Mouse (Mus musculus): Measurements from ENCODE around the gene Trim69. TPM values are rescaled to one million over a fixed set of nuclear protein-coding genes. Genes with fewer than 3 reads are reported as not detected.

Gene Trim69
- 0.12 TPM in 2 replicates for polyA plus RNA-seq (2015; fragmentation: Nextera tagmentation; extraction: Ambion mirVana)

GRCm38 (mm10) chr2:122160680-122161079 lies at the start of gene Trim69:
TSS of gene Trim69 (plus strand) at chr2:122160700.
- Histone ChIP-seq H3K36me3 (ENCODE audit: control insufficient read depth, insufficient read depth, low read length) (no peaks in the 10 kb centered on the region), H3K4me3 (replicated peaks; ENCODE audit: low read length) (no peak within 1 kb of the TSS), H3K9ac (ENCODE audit: low read length) (no peak within 1 kb of the TSS), H3K9me3 (replicated peaks; ENCODE audit: control insufficient read depth, low read length) (no peaks in the 10 kb centered on the region), H3K4me1 (ENCODE audit: control insufficient read depth, insufficient read depth, low read length) (no peaks in the 10 kb centered on the region; the same call in 1 of the 2 replicates), H3K27ac (ENCODE audit: low read length) (no peak within 1 kb of the TSS), H3K27me3 (ENCODE audit: control insufficient read depth, insufficient read depth, low read length) (no peaks in the 10 kb centered on the region), H3K4me2 (ENCODE audit: low read depth, low read length) (no peak within 1 kb of the TSS)
- 41% methylated on average over 2 of the region's 2 CpGs for WGBS
- ATAC-seq (ENCODE audit: insufficient read depth, low FRiP score), result no peak

- no peaks in the 10 kb centered on the region for H3K27me3 ChIP-seq (ENCODE audit: control insufficient read depth, insufficient read depth, low read length)
- H3K9me3 ChIP-seq (replicated peaks; ENCODE audit: control insufficient read depth, low read length), result no peaks in the 10 kb centered on the region
- ATAC-seq (ENCODE audit: insufficient read depth, low FRiP score), result no peak
- H3K4me1 ChIP-seq (ENCODE audit: control insufficient read depth, insufficient read depth, low read length), result peaks cover 4% of the 10 kb centered on the region; the same call in 1 of the 2 replicates
- 82% methylated on average over 2 of the region's 2 CpGs for WGBS
- peaks cover 1% of the 10 kb centered on the region; the same call in 1 of the 2 replicates for H3K36me3 ChIP-seq (ENCODE audit: control insufficient read depth, insufficient read depth, low read length)
- no peak overlapping the region for H3K27ac ChIP-seq (ENCODE audit: low read length)
- H3K4me2 ChIP-seq (ENCODE audit: low read depth, low read length), result peak overlapping the region; percentile 70
- no peak overlapping the region for H3K4me3 ChIP-seq (replicated peaks; ENCODE audit: low read length)
- H3K9ac ChIP-seq (ENCODE audit: low read length), result no peak overlapping the region
These were observed 43.6 kb upstream of the Trim69 start for GRCm38 (mm10) chr2:122116888-122117287.

GRCm38 (mm10) chr2:122117961-122118958 lies 42.2 kb upstream of the Trim69 start, which contains the start of gene Spg11:
TSS of gene Spg11 (minus strand) at chr2:122118386.
- WGBS, result under 1% methylated on average over 47 of the region's 47 CpGs
- H3K4me2 ChIP-seq (ENCODE audit: low read depth, low read length), result peak within 1 kb of the TSS; percentile 70
- H3K27me3 ChIP-seq (ENCODE audit: control insufficient read depth, insufficient read depth, low read length), result no peaks in the 10 kb centered on the region
- no peaks in the 10 kb centered on the region for H3K9me3 ChIP-seq (replicated peaks; ENCODE audit: control insufficient read depth, low read length)
- H3K9ac ChIP-seq (ENCODE audit: low read length), result peak within 1 kb of the TSS; percentile 94
- peaks cover 4% of the 10 kb centered on the region; the same call in 1 of the 2 replicates for H3K4me1 ChIP-seq (ENCODE audit: control insufficient read depth, insufficient read depth, low read length)
- peak; percentile 99 for ATAC-seq (ENCODE audit: insufficient read depth, low FRiP score)
- H3K27ac ChIP-seq (ENCODE audit: low read length), result peak within 1 kb of the TSS; percentile 98
- H3K4me3 ChIP-seq (replicated peaks; ENCODE audit: low read length), result peak within 1 kb of the TSS; percentile 80
- no peaks in the 10 kb centered on the region for H3K36me3 ChIP-seq (ENCODE audit: control insufficient read depth, insufficient read depth, low read length)

- WGBS, result 43% methylated on average over 12 of the region's 12 CpGs
- H3K9me3 ChIP-seq (replicated peaks; ENCODE audit: control insufficient read depth, low read length), result no peaks in the 10 kb centered on the region
- H3K4me2 ChIP-seq (ENCODE audit: low read depth, low read length), result no peak overlapping the region
- H3K4me1 ChIP-seq (ENCODE audit: control insufficient read depth, insufficient read depth, low read length), result no peaks in the 10 kb centered on the region
- no peaks in the 10 kb centered on the region for H3K27me3 ChIP-seq (ENCODE audit: control insufficient read depth, insufficient read depth, low read length)
- H3K4me3 ChIP-seq (replicated peaks; ENCODE audit: low read length), result no peak overlapping the region
- H3K9ac ChIP-seq (ENCODE audit: low read length), result no peak overlapping the region
- no peak for ATAC-seq (ENCODE audit: insufficient read depth, low FRiP score)
- no peak overlapping the region for H3K27ac ChIP-seq (ENCODE audit: low read length)
- H3K36me3 ChIP-seq (ENCODE audit: control insufficient read depth, insufficient read depth, low read length), result no peaks in the 10 kb centered on the region
These were observed 34.6 kb upstream of the Trim69 start for GRCm38 (mm10) chr2:122125680-122126572.

- Histone ChIP-seq H3K4me2 (ENCODE audit: low read depth, low read length) (no peak overlapping the region), H3K27me3 (ENCODE audit: control insufficient read depth, insufficient read depth, low read length) (no peaks in the 10 kb centered on the region), H3K9me3 (replicated peaks; ENCODE audit: control insufficient read depth, low read length) (no peaks in the 10 kb centered on the region), H3K36me3 (ENCODE audit: control insufficient read depth, insufficient read depth, low read length) (no peaks in the 10 kb centered on the region), H3K4me3 (replicated peaks; ENCODE audit: low read length) (no peak overlapping the region), H3K27ac (ENCODE audit: low read length) (no peak overlapping the region), H3K9ac (ENCODE audit: low read length) (no peak overlapping the region), H3K4me1 (ENCODE audit: control insufficient read depth, insufficient read depth, low read length) (no peaks in the 10 kb centered on the region)
- no peak for ATAC-seq (ENCODE audit: insufficient read depth, low FRiP score)
- 36% methylated on average over 5 of the region's 5 CpGs for WGBS
These were observed 33.6 kb upstream of the Trim69 start for GRCm38 (mm10) chr2:122126765-122127347.

- H3K9ac ChIP-seq (ENCODE audit: low read length), result no peak overlapping the region
- ATAC-seq (ENCODE audit: insufficient read depth, low FRiP score), result no peak
- 93% methylated on average over 4 of the region's 4 CpGs for WGBS
- no peaks in the 10 kb centered on the region for H3K36me3 ChIP-seq (ENCODE audit: control insufficient read depth, insufficient read depth, low read length)
- H3K27me3 ChIP-seq (ENCODE audit: control insufficient read depth, insufficient read depth, low read length), result no peaks in the 10 kb centered on the region
- H3K4me1 ChIP-seq (ENCODE audit: control insufficient read depth, insufficient read depth, low read length), result no peaks in the 10 kb centered on the region
- no peak overlapping the region for H3K4me3 ChIP-seq (replicated peaks; ENCODE audit: low read length)
- H3K27ac ChIP-seq (ENCODE audit: low read length), result no peak overlapping the region
- H3K4me2 ChIP-seq (ENCODE audit: low read depth, low read length), result no peak overlapping the region
- H3K9me3 ChIP-seq (replicated peaks; ENCODE audit: control insufficient read depth, low read length), result no peaks in the 10 kb centered on the region
These were observed 32.9 kb upstream of the Trim69 start for GRCm38 (mm10) chr2:122127635-122128034.

GRCm38 (mm10) chr2:122132078-122132477 lies 28.4 kb upstream of the Trim69 start:
- no peak overlapping the region for H3K27ac ChIP-seq (ENCODE audit: low read length)
- ATAC-seq (ENCODE audit: insufficient read depth, low FRiP score), result no peak
- H3K27me3 ChIP-seq (ENCODE audit: control insufficient read depth, insufficient read depth, low read length), result no peaks in the 10 kb centered on the region
- no peaks in the 10 kb centered on the region for H3K36me3 ChIP-seq (ENCODE audit: control insufficient read depth, insufficient read depth, low read length)
- no peak overlapping the region for H3K4me2 ChIP-seq (ENCODE audit: low read depth, low read length)
- H3K4me1 ChIP-seq (ENCODE audit: control insufficient read depth, insufficient read depth, low read length), result no peaks in the 10 kb centered on the region
- 84% methylated on average over 2 of the region's 2 CpGs for WGBS
- no peaks in the 10 kb centered on the region for H3K9me3 ChIP-seq (replicated peaks; ENCODE audit: control insufficient read depth, low read length)
- no peak overlapping the region for H3K4me3 ChIP-seq (replicated peaks; ENCODE audit: low read length)
- no peak overlapping the region for H3K9ac ChIP-seq (ENCODE audit: low read length)

GRCm38 (mm10) chr2:122132618-122133017 lies 27.9 kb upstream of the Trim69 start:
- ATAC-seq (ENCODE audit: insufficient read depth, low FRiP score), result no peak
- 89% methylated on average over 2 of the region's 2 CpGs for WGBS
- no peak overlapping the region for H3K4me3 ChIP-seq (replicated peaks; ENCODE audit: low read length)
- no peaks in the 10 kb centered on the region for H3K36me3 ChIP-seq (ENCODE audit: control insufficient read depth, insufficient read depth, low read length)
- H3K9me3 ChIP-seq (replicated peaks; ENCODE audit: control insufficient read depth, low read length), result no peaks in the 10 kb centered on the region
- no peak overlapping the region for H3K4me2 ChIP-seq (ENCODE audit: low read depth, low read length)
- no peak overlapping the region for H3K9ac ChIP-seq (ENCODE audit: low read length)
- no peaks in the 10 kb centered on the region for H3K4me1 ChIP-seq (ENCODE audit: control insufficient read depth, insufficient read depth, low read length)
- no peaks in the 10 kb centered on the region for H3K27me3 ChIP-seq (ENCODE audit: control insufficient read depth, insufficient read depth, low read length)
- no peak overlapping the region for H3K27ac ChIP-seq (ENCODE audit: low read length)

Measured in stomach, embryonic 16.5 days (tissue).